Mouse (Mus musculus) lung, embryonic 15.5 days (tissue): ENCODE measurements at regions not wholly inside any gene's neighbourhood (a gene's known extent, or its start where the extent isn't known, plus 50 kb on each side); places are given as distances from the start of the nearest gene placed in this dataset.
A peak's percentile ranks its signal among the peaks of the same experiment; 100 is the strongest.
"Not testable (repeated sequence)": the region's sequence is repeated elsewhere in the genome, so short reads cannot be mapped to it uniquely, and the experiment has no call there.

ENCODE experiments used
- ATAC-seq: fragments of 200-750 bp; cut with Nextera tagmentation; 2 replicates; pipeline ENCODE4 v1.8.0; 2017; ENCODE audit warnings: moderate number of reproducible peaks, borderline replicate concordance; ENCODE audit not compliant: low FRiP score, low TSS enrichment; ENCODE audit errors: extremely low read depth
- H3K27ac ChIP-seq: fragments of 300-500 bp; sonication (generic); 2 replicates; pipeline ENCODE4 v1.5.1; 2015; ENCODE audit warnings: moderate library complexity, mild to moderate bottlenecking, inconsistent platforms
- H3K27me3 ChIP-seq: fragments of 300-500 bp; sonication (generic); 2 replicates; pipeline ENCODE4 v1.6.1; 2015; ENCODE audit warnings: inconsistent platforms
- H3K36me3 ChIP-seq: fragments of 300-500 bp; sonication (generic); 2 replicates; pipeline ENCODE4 v1.6.1; 2015; ENCODE audit warnings: inconsistent platforms
- H3K4me1 ChIP-seq: fragments of 300-500 bp; sonication (generic); 2 replicates; pipeline ENCODE4 v1.6.1; 2015; ENCODE audit warnings: inconsistent platforms
- H3K4me2 ChIP-seq: fragments of 300-500 bp; sonication (generic); 2 replicates; pipeline ENCODE4 v1.6.1; 2015; ENCODE audit warnings: inconsistent platforms, mild to moderate bottlenecking, moderate library complexity
- H3K4me3 ChIP-seq: fragments of 300-500 bp; sonication (generic); 2 replicates; pipeline ENCODE4 v1.5.1; 2015; ENCODE audit warnings: mild to moderate bottlenecking, inconsistent platforms
- H3K9ac ChIP-seq: fragments of 300-500 bp; sonication (generic); 2 replicates; pipeline ENCODE4 v1.6.1; 2015; ENCODE audit warnings: inconsistent platforms
- H3K9me3 ChIP-seq: fragments of 300-500 bp; sonication (generic); 2 replicates; pipeline ENCODE4 v1.6.1; 2016; ENCODE audit warnings: inconsistent platforms
- WGBS: fragments of 180-500 bp; shearing (Covaris S2); methylation state at CpG from one replicate; pipeline ENCODE4 v1.1.7; 2015; 5-methylcytosine and 5-hydroxymethylcytosine counted together

GRCm38 (mm10) chr6:103809986-103810341 is 299.6 kb downstream of the Chl1 start:
- Histone ChIP-seq H3K9ac (no peak overlapping the region), H3K27ac (no peak overlapping the region), H3K36me3 (no peaks in the 10 kb centered on the region), H3K4me2 (peak overlapping the region; percentile 31; the same call in 1 of the 2 replicates), H3K27me3 (0 out of 2 replicates have a peak, but pooled peaks cover 4% of the 10 kb centered on the region), H3K4me1 (no peaks in the 10 kb centered on the region), H3K9me3 (no peaks in the 10 kb centered on the region), H3K4me3 (no peak overlapping the region)
- WGBS: 11% methylated on average over 7 of the region's 7 CpGs
- ATAC-seq: no peak

- H3K36me3 ChIP-seq: no peaks in the 10 kb centered on the region
These were observed 300.1 kb downstream of the Chl1 start for GRCm38 (mm10) chr6:103810342-103811001.

GRCm38 (mm10) chr6:103816396-103816795 is 306.0 kb downstream of the Chl1 start:
- H3K27ac ChIP-seq: not testable (repeated sequence)

More at GRCm38 (mm10) chr6:103810342-103811001, 300.1 kb downstream of the Chl1 start:
- H3K4me1 ChIP-seq: no peaks in the 10 kb centered on the region
- ATAC-seq: no peak
- H3K9ac ChIP-seq: no peak overlapping the region
- H3K27me3 ChIP-seq: 0 out of 2 replicates have a peak, but pooled peaks cover 4% of the 10 kb centered on the region
- no peak overlapping the region for H3K27ac ChIP-seq
- WGBS: 2% methylated on average over 13 of the region's 13 CpGs
- peak overlapping the region; percentile 31; the same call in 1 of the 2 replicates for H3K4me2 ChIP-seq
- no peaks in the 10 kb centered on the region for H3K9me3 ChIP-seq
- no peak overlapping the region for H3K4me3 ChIP-seq

GRCm38 (mm10) chr6:103826042-103826441 is 315.7 kb downstream of the Chl1 start:
- no peaks in the 10 kb centered on the region for H3K36me3 ChIP-seq
- WGBS: 75% methylated on average over 2 of the region's 2 CpGs
- H3K9me3 ChIP-seq: no peaks in the 10 kb centered on the region
- no peaks in the 10 kb centered on the region for H3K27me3 ChIP-seq
- no peak overlapping the region for H3K4me2 ChIP-seq
- H3K9ac ChIP-seq: no peak overlapping the region
- no peak for ATAC-seq
- H3K27ac ChIP-seq: no peak overlapping the region
- no peak overlapping the region for H3K4me3 ChIP-seq
- H3K4me1 ChIP-seq: no peaks in the 10 kb centered on the region

More at GRCm38 (mm10) chr6:103816396-103816795, 306.0 kb downstream of the Chl1 start:
- H3K36me3 ChIP-seq, H3K27me3 ChIP-seq, ATAC-seq, H3K4me2 ChIP-seq, H3K4me1 ChIP-seq, H3K4me3 ChIP-seq, H3K9me3 ChIP-seq, H3K9ac ChIP-seq: not testable (repeated sequence)
- 79% methylated on average over 5 of the region's 5 CpGs for WGBS

DNA sequence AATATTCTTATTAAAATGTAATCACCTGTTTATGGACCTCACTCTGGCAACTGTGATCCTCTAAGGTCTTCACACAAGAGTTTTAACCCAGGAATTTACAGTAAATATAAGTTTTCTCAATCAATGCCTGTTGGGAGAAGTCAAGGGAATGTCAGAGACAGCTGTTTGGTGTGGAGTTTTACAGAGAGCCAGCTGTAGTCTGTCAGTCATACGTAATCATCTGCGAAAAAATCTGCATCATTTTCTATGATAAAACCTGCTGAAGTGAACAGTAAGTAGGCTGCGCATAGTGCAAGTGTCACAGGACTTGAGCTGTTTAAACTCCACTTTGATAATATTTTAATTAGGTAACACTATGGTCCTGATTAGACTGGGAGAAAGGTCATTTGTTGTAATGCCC is 317.2 kb downstream of the Chl1 start:
- H3K4me1 ChIP-seq: no peaks in the 10 kb centered on the region
- H3K9ac ChIP-seq: no peak overlapping the region
- H3K27me3 ChIP-seq: no peaks in the 10 kb centered on the region
- peak; percentile 42; the same call in 1 of the 2 replicates for ATAC-seq
- WGBS: 77% methylated on average over 3 of the region's 3 CpGs
- no peak overlapping the region for H3K4me3 ChIP-seq
- no peak overlapping the region for H3K27ac ChIP-seq
- no peaks in the 10 kb centered on the region for H3K36me3 ChIP-seq
- H3K9me3 ChIP-seq: no peaks in the 10 kb centered on the region
- H3K4me2 ChIP-seq: no peak overlapping the region

GRCm38 (mm10) chr6:103828866-103829265 is 318.5 kb downstream of the Chl1 start:
- WGBS: 81% methylated on average over 1 of the region's 1 CpGs
- H3K27ac ChIP-seq: no peak overlapping the region
- H3K9me3 ChIP-seq: no peaks in the 10 kb centered on the region
- no peak for ATAC-seq
- H3K4me2 ChIP-seq: no peak overlapping the region
- H3K36me3 ChIP-seq: no peaks in the 10 kb centered on the region
- H3K27me3 ChIP-seq: no peaks in the 10 kb centered on the region
- no peak overlapping the region for H3K9ac ChIP-seq
- no peaks in the 10 kb centered on the region for H3K4me1 ChIP-seq
- no peak overlapping the region for H3K4me3 ChIP-seq

GRCm38 (mm10) chr6:103832301-103832700 is 321.9 kb downstream of the Chl1 start:
- H3K4me1 ChIP-seq: no peaks in the 10 kb centered on the region
- H3K27me3 ChIP-seq: no peaks in the 10 kb centered on the region
- H3K36me3 ChIP-seq: no peaks in the 10 kb centered on the region
- H3K27ac ChIP-seq: no peak overlapping the region
- H3K9ac ChIP-seq: no peak overlapping the region
- no peak overlapping the region for H3K4me3 ChIP-seq
- no peak for ATAC-seq
- 36% methylated on average over 4 of the region's 4 CpGs for WGBS
- no peak overlapping the region for H3K4me2 ChIP-seq
- no peaks in the 10 kb centered on the region for H3K9me3 ChIP-seq

GRCm38 (mm10) chr6:103832808-103833207 is 322.4 kb downstream of the Chl1 start:
- H3K9ac ChIP-seq: no peak overlapping the region
- no peak overlapping the region for H3K4me2 ChIP-seq
- no peaks in the 10 kb centered on the region for H3K36me3 ChIP-seq
- no peak overlapping the region for H3K4me3 ChIP-seq
- 80% methylated on average over 9 of the region's 9 CpGs for WGBS
- H3K9me3 ChIP-seq: no peaks in the 10 kb centered on the region
- no peak overlapping the region for H3K27ac ChIP-seq
- no peaks in the 10 kb centered on the region for H3K4me1 ChIP-seq
- no peak for ATAC-seq
- no peaks in the 10 kb centered on the region for H3K27me3 ChIP-seq

DNA sequence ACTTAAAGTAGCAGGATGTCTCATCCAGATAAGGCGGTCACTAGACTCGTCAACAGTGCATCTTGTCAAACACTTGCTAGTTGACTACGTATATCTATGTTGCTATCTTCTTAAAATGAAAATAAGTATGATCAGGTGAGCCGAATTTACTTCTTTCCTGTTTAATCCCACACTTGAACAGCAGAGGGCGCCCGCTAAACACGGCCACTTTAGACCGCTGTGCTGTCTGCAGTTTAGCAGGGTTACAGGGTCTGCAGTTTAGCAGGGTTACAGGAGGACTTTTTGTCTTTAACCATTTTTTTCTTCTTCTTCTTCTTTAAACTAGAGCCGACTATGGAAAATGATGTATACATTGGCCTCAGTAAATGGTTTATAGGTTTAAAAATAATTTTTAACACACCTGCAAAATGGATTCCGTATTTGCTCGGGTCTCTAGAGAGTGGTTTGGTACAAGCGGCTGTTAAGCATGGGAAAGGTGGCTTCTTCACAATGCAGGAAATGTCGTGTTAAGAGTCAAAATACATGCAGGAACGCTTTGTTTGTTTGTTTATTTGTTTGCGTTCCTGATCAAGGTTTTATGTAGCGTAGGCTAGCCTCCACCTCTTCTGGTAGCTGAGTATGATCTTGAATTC is 323.2 kb downstream of the Chl1 start:
- peak; percentile 57; the same call in 1 of the 2 replicates for ATAC-seq
- Histone ChIP-seq H3K4me1 (no peaks in the 10 kb centered on the region), H3K9ac (no peak overlapping the region), H3K36me3 (no peaks in the 10 kb centered on the region), H3K27me3 (no peaks in the 10 kb centered on the region), H3K27ac (no peak overlapping the region), H3K4me3 (no peak overlapping the region), H3K9me3 (no peaks in the 10 kb centered on the region), H3K4me2 (no peak overlapping the region)
- WGBS: 42% methylated on average over 16 of the region's 16 CpGs

GRCm38 (mm10) chr6:103834726-103835229 is 324.4 kb downstream of the Chl1 start:
- no peaks in the 10 kb centered on the region for H3K27me3 ChIP-seq
- no peak overlapping the region for H3K4me3 ChIP-seq
- no peak overlapping the region for H3K27ac ChIP-seq
- H3K36me3 ChIP-seq: no peaks in the 10 kb centered on the region
- H3K4me2 ChIP-seq: no peak overlapping the region
- no peak overlapping the region for H3K9ac ChIP-seq
- H3K4me1 ChIP-seq: no peaks in the 10 kb centered on the region
- no peak for ATAC-seq
- no peaks in the 10 kb centered on the region for H3K9me3 ChIP-seq
- 61% methylated on average over 8 of the region's 8 CpGs for WGBS

DNA sequence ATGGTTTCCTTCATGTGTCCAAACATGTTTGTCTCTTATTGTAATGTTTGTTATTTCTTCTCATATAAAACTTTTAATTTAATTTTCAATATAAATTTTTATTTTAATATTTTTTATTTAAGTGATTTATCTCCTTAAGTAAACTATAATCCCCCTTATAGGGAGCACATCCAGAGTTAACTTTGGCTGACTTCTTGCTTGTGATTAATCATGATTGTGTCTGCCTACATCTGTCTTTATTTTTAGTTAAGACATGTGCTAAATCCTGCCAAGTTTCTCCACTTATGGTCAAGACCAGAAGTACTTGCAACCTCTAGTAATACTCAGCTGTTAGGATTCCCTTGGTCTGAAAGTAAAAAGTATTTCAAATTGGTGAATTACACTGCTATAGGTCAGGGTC is 349.4 kb downstream of the Chl1 start:
- Histone ChIP-seq H3K4me1 (no peaks in the 10 kb centered on the region), H3K36me3 (no peaks in the 10 kb centered on the region), H3K9me3 (no peaks in the 10 kb centered on the region), H3K4me2 (no peak overlapping the region), H3K27me3 (no peaks in the 10 kb centered on the region), H3K9ac (no peak overlapping the region), H3K4me3 (no peak overlapping the region), H3K27ac (no peak overlapping the region)
- no peak for ATAC-seq

- Histone ChIP-seq H3K9ac (no peak overlapping the region), H3K27me3 (no peaks in the 10 kb centered on the region), H3K4me3 (no peak overlapping the region), H3K27ac (no peak overlapping the region), H3K4me2 (no peak overlapping the region), H3K36me3 (no peaks in the 10 kb centered on the region), H3K9me3 (no peaks in the 10 kb centered on the region), H3K4me1 (no peaks in the 10 kb centered on the region)
- no peak for ATAC-seq
- WGBS: 81% methylated on average over 3 of the region's 3 CpGs
These were observed 383.1 kb downstream of the Chl1 start for GRCm38 (mm10) chr6:103893455-103893854.
